Comparison of ENCODE assay signal across 13 mouse cellular contexts in the genomic region with DNA sequence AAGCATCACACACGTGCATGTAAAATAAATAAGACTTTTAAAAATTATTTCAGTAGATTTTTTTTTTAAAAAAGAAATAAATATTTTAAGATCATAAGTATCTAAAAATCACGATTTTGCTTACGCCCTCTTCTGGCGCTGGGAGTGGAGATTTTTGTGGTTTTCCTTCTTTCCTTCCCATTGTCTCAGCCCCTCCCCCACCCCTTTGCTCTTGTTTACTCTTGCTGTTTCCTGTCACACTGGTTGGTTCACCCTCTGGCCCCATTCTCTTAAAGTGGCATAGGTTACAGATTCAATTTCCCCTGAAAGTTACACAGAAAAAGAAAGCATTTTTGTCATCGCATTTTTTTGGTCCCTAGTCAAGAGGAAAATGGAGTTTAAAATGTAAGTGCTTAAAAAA. TPM values are rescaled to one million over a fixed set of nuclear protein-coding genes. Genes with fewer than 3 reads are reported as not detected.
DNase-seq lines count a peak whose midpoint lies in the region; ATAC-seq lines count a peak whose summit lies in the region.
"Had no signal": no experiment of that assay in that cellular context is flagged by ENCODE, and none has a peak within 500 bp of the region (broad histone marks: within the 10 kb centered on the region; RNA-seq: fewer than 3 reads in every experiment).

No protein-coding gene starts in this region.

- H3K79me2 ChIP-seq in macrophage (ENCODE audit: inconsistent target), result no peaks in the 10 kb centered on the region

- no peaks in the 10 kb centered on the region for H3K36me3 ChIP-seq in embryonic facial prominence, embryonic 14.5 days (ENCODE audit: control insufficient read depth, insufficient read depth, low read length)
- H3K36me3 ChIP-seq in macrophage (ENCODE audit: inconsistent target), result no peaks in the 10 kb centered on the region
- H3K36me3 ChIP-seq: heart, embryonic 13.5 days had no signal

- H3K4me2 ChIP-seq in embryonic facial prominence, embryonic 14.5 days (ENCODE audit: low read depth, low read length), result no peak overlapping the region
- H3K4me2 ChIP-seq: heart, embryonic 13.5 days had no signal

- peak; percentile 72 for DNase-seq in 416B (ENCODE audit: low read depth)
- peak; percentile 70 for DNase-seq in CD4-positive, CD25-positive, alpha-beta regulatory T cell, adult 2 months (ENCODE audit: low read depth, low spot score)
- peak; percentile 44 for DNase-seq in embryonic facial prominence, embryonic 14.5 days (ENCODE audit: low spot score)
- DNase-seq in ovary, postnatal 10 days (ENCODE audit: low spot score), result no peak
- no peak for DNase-seq in cerebellum, postnatal 25 days
- DNase-seq in retina, embryonic 14.5 days (ENCODE audit: low spot score), result no peak
- DNase-seq: adrenal gland, postnatal 14 days; cerebellum, adult 18-20 months; layer of hippocampus, postnatal 36 days had no signal

- no peak overlapping the region for H3K4me3 ChIP-seq in embryonic facial prominence, embryonic 14.5 days (ENCODE audit: low read depth, low read length)
- no peak overlapping the region for H3K4me3 ChIP-seq in macrophage (ENCODE audit: inconsistent target)
- H3K4me3 ChIP-seq: erythroblast, embryonic 14.5 days; heart, embryonic 13.5 days; myocyte had no signal

- 38% methylated on average over 5 of the region's 5 CpGs for WGBS in embryonic facial prominence, embryonic 14.5 days
- WGBS in macrophage (ENCODE audit: missing documents), result 16% methylated on average over 5 of the region's 5 CpGs

- H3K4me1 ChIP-seq in embryonic facial prominence, embryonic 14.5 days (ENCODE audit: control insufficient read depth, insufficient read depth, low read length), result no peaks in the 10 kb centered on the region
- H3K4me1 ChIP-seq: heart, embryonic 13.5 days had no signal

- H3K9me3 ChIP-seq in embryonic facial prominence, embryonic 14.5 days (ENCODE audit: control insufficient read depth, low read length), result no peaks in the 10 kb centered on the region
- H3K9me3 ChIP-seq: heart, embryonic 13.5 days had no signal

- no peak overlapping the region for H3K27ac ChIP-seq in embryonic facial prominence, embryonic 14.5 days (replicated peaks; ENCODE audit: low read depth, low read length)
- H3K27ac ChIP-seq in macrophage, result peak overlapping the region; percentile 71
- H3K27ac ChIP-seq: heart, embryonic 13.5 days had no signal

- no peak overlapping the region for H3K9ac ChIP-seq in embryonic facial prominence, embryonic 14.5 days (ENCODE audit: low read depth, low read length)
- H3K9ac ChIP-seq: heart, embryonic 13.5 days had no signal

- no peaks in the 10 kb centered on the region for H3K27me3 ChIP-seq in embryonic facial prominence, embryonic 14.5 days (replicated peaks; ENCODE audit: control insufficient read depth, insufficient read depth, low read length)
- H3K27me3 ChIP-seq: heart, embryonic 13.5 days had no signal

- ATAC-seq in embryonic facial prominence, embryonic 14.5 days (ENCODE audit: low read depth), result no peak

RNA-seq across cellular contexts. Expression of a gene that starts 17.0 kb away (rescaled TPM):
- polyA plus RNA-seq in embryonic facial prominence, embryonic 14.5 days (2014; fragmentation: Nextera tagmentation; extraction: Ambion mirVana), result 12.7 and 14.8 TPM in 2 replicates
- total RNA-seq in macrophage (2018; cell fraction: chromatin; rRNA removed), result 100 to 1,000 TPM in 5 of 26 experiments, 10 to 100 TPM in 21; 56.7 to 125 (median 80.1) TPM
- 10 to 100 TPM; 34.3 to 50.0 (median 42.3) TPM for total RNA-seq in macrophage (2018; cell fraction: cytosol; rRNA removed)
- 100 to 1,000 TPM in 1 of 26 experiments, 10 to 100 TPM in 25; 46.1 to 106 (median 64.3) TPM for total RNA-seq in macrophage (2018; cell fraction: nucleus; rRNA removed)
- 26.7 to 47.7 TPM (median 33.0 TPM) in 3 replicates for polyA plus RNA-seq in macrophage (2018)

RNA-seq across cellular contexts. Expression of a gene that starts 29.1 kb away (rescaled TPM):
- polyA plus RNA-seq in embryonic facial prominence, embryonic 14.5 days (2014; fragmentation: Nextera tagmentation; extraction: Ambion mirVana), result 28.2 and 34.2 TPM in 2 replicates
- total RNA-seq in macrophage (2018; cell fraction: chromatin; rRNA removed), result 10 to 100 TPM in 12 of 26 experiments, 1 to 10 TPM in 13, not detected in 1; 1.3 to 23.0 (median 8.7) TPM
- total RNA-seq in macrophage (2018; cell fraction: cytosol; rRNA removed), result 10 to 100 TPM in 17 of 26 experiments, 1 to 10 TPM in 9; 4.0 to 14.0 (median 10.9) TPM
- 10 to 100 TPM in 8 of 26 experiments, 1 to 10 TPM in 18; 2.4 to 17.3 (median 6.4) TPM for total RNA-seq in macrophage (2018; cell fraction: nucleus; rRNA removed)
- polyA plus RNA-seq in macrophage (2018), result 12.9 to 14.2 TPM (median 13.9 TPM) in 3 replicates

RNA-seq across cellular contexts. Expression of a gene that starts 41.7 kb away (rescaled TPM):
- polyA plus RNA-seq in embryonic facial prominence, embryonic 14.5 days (2014; fragmentation: Nextera tagmentation; extraction: Ambion mirVana), result 19.6 and 23.7 TPM in 2 replicates
- total RNA-seq in macrophage (2018; cell fraction: chromatin; rRNA removed), result 100 to 1,000 TPM in 7 of 26 experiments, 10 to 100 TPM in 19; 29.9 to 164 (median 82.1) TPM
- 10 to 100 TPM; 23.2 to 65.5 (median 36.6) TPM for total RNA-seq in macrophage (2018; cell fraction: cytosol; rRNA removed)
- total RNA-seq in macrophage (2018; cell fraction: nucleus; rRNA removed), result 100 to 1,000 TPM in 4 of 26 experiments, 10 to 100 TPM in 22; 27.7 to 135 (median 54.3) TPM
- polyA plus RNA-seq in macrophage (2018), result 32.8 to 54.1 TPM (median 35.0 TPM) in 3 replicates

Comparison
In these comparisons a context has a peak if more than half of its experiments do, and no peak if none do; other contexts are left out.
1. DNase-seq: peak in 416B (single experiment), CD4-positive, CD25-positive, alpha-beta regulatory T cell, adult 2 months (single experiment) and embryonic facial prominence, embryonic 14.5 days (single experiment); none in ovary, postnatal 10 days (single experiment), cerebellum, postnatal 25 days (0 of 2) and retina, embryonic 14.5 days (single experiment).